Mouse (Mus musculus) ES-E14 (cell line): ENCODE results near the gene Mettl26. TPM values are rescaled to one million over a fixed set of nuclear protein-coding genes. Genes with fewer than 3 reads are reported as not detected.

Experiments used
- DNase-seq: peaks from one replicate; pipeline ENCODE4 v3.0.0-alpha.2; 2013; ENCODE audit warnings: low read depth, low spot score
- H3K27ac ChIP-seq: 2 replicates; pipeline ENCODE4 v1.5.1; 2012; ENCODE audit warnings: low read depth, mild to moderate bottlenecking, low read length, moderate library complexity, mixed read lengths; ENCODE audit not compliant: poor library complexity, insufficient read depth, severe bottlenecking
- H3K36me3 ChIP-seq: 2 replicates; pipeline ENCODE4 v1.6.1; 2012; ENCODE audit warnings: mild to moderate bottlenecking, low read length, moderate library complexity, mixed read lengths; ENCODE audit not compliant: control insufficient read depth, poor library complexity, insufficient read depth, severe bottlenecking
- H3K4me1 ChIP-seq, 2 experiments: fragments of 150-350 bp in 1 of 2; sonication (generic) in 1 of 2; 2 replicates each; pipeline ENCODE4 v1.6.1; 2012; ENCODE audit warnings: low read length in 2 of 2, mild to moderate bottlenecking in 1 of 2, mixed read lengths in 1 of 2; ENCODE audit not compliant: control insufficient read depth in 2 of 2, insufficient read depth in 2 of 2, poor library complexity in 1 of 2
- H3K4me3 ChIP-seq, 2 experiments: fragments of 150-350 bp in 1 of 2; sonication (generic) in 1 of 2; 2 replicates each; pipeline ENCODE4 v1.5.1; 2012; ENCODE audit warnings: low read length in 2 of 2, low read depth in 1 of 2, mild to moderate bottlenecking in 1 of 2, mixed read lengths in 1 of 2; ENCODE audit not compliant: insufficient read depth in 1 of 2, poor library complexity in 1 of 2, severe bottlenecking in 1 of 2
- H3K9ac ChIP-seq: 2 replicates; pipeline ENCODE4 v1.6.1; 2012; ENCODE audit warnings: low read depth, mild to moderate bottlenecking, low read length, mixed read lengths; ENCODE audit not compliant: poor library complexity, insufficient read depth, severe bottlenecking
- H3K9me3 ChIP-seq: fragments of 150-350 bp; sonication (generic); 2 replicates; pipeline ENCODE4 v1.6.1; 2012; ENCODE audit warnings: low read depth, mild to moderate bottlenecking, low read length; ENCODE audit not compliant: control insufficient read depth, insufficient read depth
- CHD2 ChIP-seq: IDR thresholded peaks from 2 replicates; pipeline ENCODE4 v1.6.1; 2014; ENCODE audit warnings: mild to moderate bottlenecking, low read depth, low read length, inconsistent platforms
- HCFC1 ChIP-seq: IDR thresholded peaks from 2 replicates; pipeline ENCODE4 v1.6.1; 2012; ENCODE audit warnings: low read length, inconsistent platforms, borderline replicate concordance; ENCODE audit not compliant: insufficient read depth
- MAFK ChIP-seq: IDR thresholded peaks from 2 replicates; pipeline ENCODE4 v1.6.1; 2014; ENCODE audit warnings: mild to moderate bottlenecking, low read depth, low read length, inconsistent platforms; ENCODE audit not compliant: insufficient read depth
- ZC3H11A ChIP-seq: IDR thresholded peaks from 2 replicates; pipeline ENCODE4 v1.6.1; 2012; ENCODE audit warnings: low read depth, mild to moderate bottlenecking, inconsistent platforms, low read length, borderline replicate concordance
- ZNF384 ChIP-seq: IDR thresholded peaks from 2 replicates; pipeline ENCODE4 v1.6.1; 2012; ENCODE audit warnings: low read depth, low read length, inconsistent platforms
- in situ Hi-C, 2 experiments: fragments of 600-800 bp; cut with MboI; formaldehyde crosslinking; loops; one replicate each; pipeline ENCODE4 v1.15.1; 2025; ENCODE audit warnings: low sequenced_read_pairs in 2 of 2, inconsistent platforms in 1 of 2; ENCODE audit not compliant: unreplicated experiment in 2 of 2
- total RNA-seq: library from RNA; depleted of rRNA; stranded (reverse); fragments of 300-350 nt; gene quantifications from 2 replicates; pipeline ENCODE4 v1.2.3, GENCODE M21; 2012

Mettl26 gene
- total RNA-seq, 1 experiment = 26.6 TPM

- Histone ChIP-seq H3K9me3 (no peaks in the 10 kb centered on the region), H3K4me1 (peaks cover 4 to 12% of the 10 kb centered on the region in 2 experiments; a peak in 2 of 4 replicates), H3K36me3 (no peaks in the 10 kb centered on the region), H3K9ac (no peak overlapping the region), H3K4me3 (no peak overlapping the region; a peak in 1 of 4 replicates), H3K27ac (no peak overlapping the region)
- no peak for TF ChIP-seq ZC3H11A
- TF ChIP-seq HCFC1 = no peak
- TF ChIP-seq CHD2 = no peak
- no peak for TF ChIP-seq MAFK
- TF ChIP-seq ZNF384 = no peak
- no peak for DNase-seq
- in situ Hi-C loops = no loop called here
Measured at GRCm38 (mm10) chr17:25865288-25865687, 9.6 kb upstream of the Mettl26 start.

- no peak for TF ChIP-seq ZC3H11A
- no peak for TF ChIP-seq ZNF384
- TF ChIP-seq CHD2 = no peak
- no peak for TF ChIP-seq MAFK
- TF ChIP-seq HCFC1 = no peak
- Histone ChIP-seq H3K27ac (no peak overlapping the region), H3K4me1 (peaks cover 4 to 10% of the 10 kb centered on the region in 2 experiments; a peak in 2 of 4 replicates), H3K9ac (no peak overlapping the region), H3K9me3 (no peaks in the 10 kb centered on the region), H3K36me3 (no peaks in the 10 kb centered on the region), H3K4me3 (no peak overlapping the region)
- in situ Hi-C loops = no loop called here
- no peak for DNase-seq
Measured at GRCm38 (mm10) chr17:25866172-25866571, 8.7 kb upstream of the Mettl26 start.

GRCm38 (mm10) chr17:25867509-25867835, 7.4 kb upstream of the Mettl26 start:
- H3K27ac ChIP-seq = no peak overlapping the region
- no peaks in the 10 kb centered on the region for H3K9me3 ChIP-seq
- DNase-seq = no peak
- TF ChIP-seq CHD2 (no peak), HCFC1 (no peak), MAFK (no peak), ZNF384 (no peak), ZC3H11A (no peak)
- peaks cover 4 to 10% of the 10 kb centered on the region in 2 experiments; a peak in 2 of 4 replicates for H3K4me1 ChIP-seq
- H3K9ac ChIP-seq = peak overlapping the region; percentile 72
- in situ Hi-C loops = no loop called here
- peak overlapping the region; percentile 85 to 93 for H3K4me3 ChIP-seq
- H3K36me3 ChIP-seq = no peaks in the 10 kb centered on the region

- no peaks in the 10 kb centered on the region for H3K36me3 ChIP-seq
- in situ Hi-C loops = no loop called here
- H3K9ac ChIP-seq = peak overlapping the region; percentile 72
- no peak for DNase-seq
- no peak for TF ChIP-seq HCFC1
- no peak for TF ChIP-seq ZNF384
- no peak for TF ChIP-seq MAFK
- no peak for TF ChIP-seq CHD2
- TF ChIP-seq ZC3H11A = no peak
- H3K4me3 ChIP-seq = peak overlapping the region; percentile 85 to 93
- no peak overlapping the region for H3K27ac ChIP-seq
- no peaks in the 10 kb centered on the region for H3K9me3 ChIP-seq
- H3K4me1 ChIP-seq = peaks cover 4 to 10% of the 10 kb centered on the region in 2 experiments; a peak in 2 of 4 replicates
Measured at GRCm38 (mm10) chr17:25867836-25868600, 6.9 kb upstream of the Mettl26 start.
